Mouse (Mus musculus) embryonic facial prominence, embryonic 10.5 days (tissue): ENCODE measurements around the gene Zar1l. TPM values are rescaled to one million over a fixed set of nuclear protein-coding genes. Genes with fewer than 3 reads are reported as not detected.

Experiments used
- DNase-seq: peaks from one replicate; pipeline ENCODE4 v3.0.0-alpha.2; 2017; ENCODE audit warnings: low spot score
- H3K27ac ChIP-seq: fragments of 300-500 bp; sonication (generic); replicated peaks from 2 replicates; pipeline ENCODE4 v1.5.1; 2016; ENCODE audit warnings: mild to moderate bottlenecking
- H3K27me3 ChIP-seq: fragments of 300-500 bp; sonication (generic); replicated peaks from 2 replicates; pipeline ENCODE4 v1.6.1; 2016; ENCODE audit warnings: low read depth, mild to moderate bottlenecking; ENCODE audit not compliant: poor library complexity, severe bottlenecking
- H3K36me3 ChIP-seq: fragments of 300-500 bp; sonication (generic); replicated peaks from 2 replicates; pipeline ENCODE4 v1.6.1; 2016; ENCODE audit warnings: mild to moderate bottlenecking, moderate library complexity
- H3K4me1 ChIP-seq: fragments of 300-500 bp; sonication (generic); 2 replicates; pipeline ENCODE4 v1.6.1; 2016
- H3K4me3 ChIP-seq: fragments of 300-500 bp; sonication (generic); 2 replicates; pipeline ENCODE4 v1.5.1; 2016; ENCODE audit warnings: mild to moderate bottlenecking, moderate library complexity
- H3K9me3 ChIP-seq: fragments of 300-500 bp; sonication (generic); 2 replicates; pipeline ENCODE4 v1.6.1; 2016; ENCODE audit warnings: mild to moderate bottlenecking
- WGBS: fragments of 180-500 bp; shearing (Covaris S2); methylation state at CpG from one replicate; pipeline ENCODE4 v1.1.7; 2016; 5-methylcytosine and 5-hydroxymethylcytosine counted together
- polyA plus RNA-seq: library from polyadenylated mRNA; unstranded; fragments of >200 nt; fragmentation: Nextera tagmentation; extraction: Ambion mirVana; gene quantifications from 2 replicates; pipeline ENCODE4 v1.2.1, GENCODE M21; 2016

Zar1l gene
- not detected in 2 replicates for polyA plus RNA-seq

DNA sequence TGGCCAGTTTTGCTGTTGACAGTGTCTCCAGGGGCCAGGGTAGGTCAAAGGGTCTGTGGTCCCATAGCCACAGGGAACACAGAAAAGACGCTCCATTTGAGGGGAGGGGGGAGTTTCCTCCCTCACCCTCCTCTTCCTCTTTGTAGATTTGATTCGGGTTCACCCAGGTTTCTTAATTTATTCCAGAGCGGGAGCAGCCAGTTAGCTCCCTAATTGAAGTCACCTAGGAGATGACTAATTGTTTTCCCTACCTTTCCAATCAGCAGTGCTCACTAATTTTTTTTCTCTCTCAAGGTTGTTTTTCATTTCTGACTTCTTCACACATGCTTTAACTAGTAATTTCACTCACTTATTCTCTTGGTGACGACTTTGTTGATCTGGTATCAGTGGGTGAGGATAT is at the start of gene Zar1l:
TSS of gene Zar1l (minus strand) at position 101 of the 400 bp plus-strand sequence.
- DNase-seq = no peak
- no peaks in the 10 kb centered on the region for H3K9me3 ChIP-seq
- H3K36me3 ChIP-seq = no peaks in the 10 kb centered on the region
- H3K27me3 ChIP-seq = no peaks in the 10 kb centered on the region
- H3K4me1 ChIP-seq = peaks cover 6% of the 10 kb centered on the region
- H3K4me3 ChIP-seq = no peak within 1 kb of the TSS
- WGBS = 55% methylated on average over 4 of the region's 4 CpGs
- no peak within 1 kb of the TSS for H3K27ac ChIP-seq

- Histone ChIP-seq H3K36me3 (peaks cover 95% of the 10 kb centered on the region), H3K4me1 (no peaks in the 10 kb centered on the region)
- WGBS = 91% methylated on average over 5 of the region's 5 CpGs
Observed at GRCm38 (mm10) chr5:150566971-150567370, 49.0 kb upstream of the Zar1l start.

GRCm38 (mm10) chr5:150566226-150566625 is 48.3 kb upstream of the Zar1l start:
- no peak overlapping the region for H3K4me3 ChIP-seq
- WGBS = 74% methylated on average over 3 of the region's 3 CpGs
- H3K9me3 ChIP-seq = no peaks in the 10 kb centered on the region
- no peaks in the 10 kb centered on the region for H3K27me3 ChIP-seq
- peaks cover 98% of the 10 kb centered on the region for H3K36me3 ChIP-seq
- H3K27ac ChIP-seq = no peak overlapping the region
- no peaks in the 10 kb centered on the region for H3K4me1 ChIP-seq
- no peak for DNase-seq

More at GRCm38 (mm10) chr5:150566971-150567370, 49.0 kb upstream of the Zar1l start:
- Histone ChIP-seq H3K4me3 (no peak overlapping the region), H3K27ac (no peak overlapping the region), H3K9me3 (no peaks in the 10 kb centered on the region), H3K27me3 (no peaks in the 10 kb centered on the region)
- no peak for DNase-seq

GRCm38 (mm10) chr5:150564426-150564825 is 46.5 kb upstream of the Zar1l start:
- Histone ChIP-seq H3K27ac (no peak overlapping the region), H3K36me3 (peaks cover 98% of the 10 kb centered on the region), H3K4me3 (no peak overlapping the region), H3K27me3 (no peaks in the 10 kb centered on the region), H3K9me3 (no peaks in the 10 kb centered on the region), H3K4me1 (no peaks in the 10 kb centered on the region)
- 92% methylated on average over 6 of the region's 6 CpGs for WGBS
- DNase-seq = peak; percentile 4

- Histone ChIP-seq H3K4me3 (no peak overlapping the region), H3K27ac (no peak overlapping the region), H3K27me3 (no peaks in the 10 kb centered on the region), H3K4me1 (no peaks in the 10 kb centered on the region), H3K36me3 (peaks cover 99% of the 10 kb centered on the region), H3K9me3 (no peaks in the 10 kb centered on the region)
- 91% methylated on average over 5 of the region's 5 CpGs for WGBS
- DNase-seq = no peak
Observed at GRCm38 (mm10) chr5:150561783-150562182, 43.8 kb upstream of the Zar1l start.

DNA sequence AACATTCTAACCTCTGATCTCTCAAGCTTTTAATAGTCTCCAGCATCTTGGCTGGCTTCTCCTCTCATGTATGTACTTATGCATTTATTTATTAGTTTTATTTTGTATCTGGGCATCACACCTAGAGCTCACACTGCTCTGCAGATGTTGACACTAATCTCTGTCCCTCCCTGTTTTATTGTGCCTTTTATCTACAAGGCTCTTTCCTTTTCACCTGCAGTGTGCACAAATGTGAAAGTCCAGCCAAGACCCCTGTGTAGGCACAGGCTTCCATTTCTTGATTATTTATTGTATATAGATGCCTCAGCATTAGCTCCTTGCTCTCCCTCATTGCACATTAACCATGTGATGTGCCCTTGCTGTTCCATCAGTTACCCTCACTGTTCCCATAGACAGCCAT is 43.4 kb upstream of the Zar1l start:
- DNase-seq = no peak
- H3K4me1 ChIP-seq = no peaks in the 10 kb centered on the region
- H3K4me3 ChIP-seq = no peak overlapping the region
- peaks cover 97% of the 10 kb centered on the region for H3K36me3 ChIP-seq
- H3K27ac ChIP-seq = no peak overlapping the region
- no peaks in the 10 kb centered on the region for H3K9me3 ChIP-seq
- H3K27me3 ChIP-seq = no peaks in the 10 kb centered on the region

DNA sequence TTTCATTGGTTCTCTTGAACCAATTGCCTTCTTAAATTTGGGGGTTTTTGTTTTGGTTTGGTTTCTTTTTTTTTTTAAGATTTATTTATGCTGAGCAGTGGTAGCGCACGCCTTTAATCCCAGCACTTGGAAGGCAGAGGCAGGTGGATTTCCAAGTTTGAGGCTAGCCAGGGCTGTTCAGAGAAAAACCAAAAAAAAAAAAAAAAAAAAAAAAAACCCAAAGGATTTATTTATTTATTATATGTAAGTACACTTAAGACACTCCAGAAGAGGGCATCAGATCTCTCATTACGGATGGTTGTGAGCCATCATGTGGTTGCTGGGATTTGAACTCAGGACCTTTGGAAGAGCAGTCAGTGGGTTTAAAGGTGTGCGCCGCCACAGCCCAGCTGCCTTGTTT is 42.9 kb upstream of the Zar1l start:
- DNase-seq = no peak
- H3K36me3 ChIP-seq = peaks cover 94% of the 10 kb centered on the region
- H3K4me3 ChIP-seq = no peak overlapping the region
- no peak overlapping the region for H3K27ac ChIP-seq
- H3K9me3 ChIP-seq = no peaks in the 10 kb centered on the region
- WGBS = 98% methylated on average over 5 of the region's 5 CpGs
- no peaks in the 10 kb centered on the region for H3K4me1 ChIP-seq
- no peaks in the 10 kb centered on the region for H3K27me3 ChIP-seq

- Histone ChIP-seq H3K4me1 (no peaks in the 10 kb centered on the region), H3K27ac (no peak overlapping the region), H3K27me3 (no peaks in the 10 kb centered on the region), H3K9me3 (no peaks in the 10 kb centered on the region), H3K4me3 (no peak overlapping the region), H3K36me3 (peaks cover 94% of the 10 kb centered on the region)
- WGBS = 91% methylated on average over 6 of the region's 6 CpGs
- no peak for DNase-seq
Observed at GRCm38 (mm10) chr5:150559519-150560103, 41.6 kb upstream of the Zar1l start.

GRCm38 (mm10) chr5:150551637-150552036 is 33.7 kb upstream of the Zar1l start:
- no peaks in the 10 kb centered on the region for H3K27me3 ChIP-seq
- no peaks in the 10 kb centered on the region for H3K4me1 ChIP-seq
- H3K9me3 ChIP-seq = no peaks in the 10 kb centered on the region
- H3K27ac ChIP-seq = no peak overlapping the region
- no peak overlapping the region for H3K4me3 ChIP-seq
- no peak for DNase-seq
- WGBS = 87% methylated on average over 3 of the region's 3 CpGs
- peaks cover 78% of the 10 kb centered on the region for H3K36me3 ChIP-seq

DNA sequence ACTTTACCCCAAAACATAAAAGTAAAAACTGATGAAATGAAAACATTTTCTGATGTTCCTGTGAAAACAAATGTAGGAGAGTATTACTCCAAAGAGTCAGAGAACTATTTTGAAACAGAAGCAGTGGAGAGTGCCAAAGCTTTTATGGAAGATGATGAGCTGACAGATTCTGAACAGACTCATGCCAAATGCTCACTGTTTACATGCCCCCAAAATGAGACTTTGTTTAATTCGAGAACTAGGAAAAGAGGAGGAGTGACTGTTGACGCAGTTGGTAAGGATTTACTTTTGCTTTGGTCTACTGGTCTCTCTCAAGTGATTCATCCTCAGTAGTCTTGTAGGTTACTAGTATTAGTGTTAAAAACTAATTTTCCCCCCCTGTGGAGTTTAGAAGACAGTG is 25.2 kb upstream of the Zar1l start:
- Histone ChIP-seq H3K4me3 (no peak overlapping the region), H3K27me3 (no peaks in the 10 kb centered on the region), H3K36me3 (peaks cover 50% of the 10 kb centered on the region), H3K4me1 (no peaks in the 10 kb centered on the region), H3K9me3 (peaks cover 11% of the 10 kb centered on the region), H3K27ac (no peak overlapping the region)
- 94% methylated on average over 2 of the region's 2 CpGs for WGBS
- DNase-seq = no peak

GRCm38 (mm10) chr5:150541302-150541701 is 23.3 kb upstream of the Zar1l start:
- H3K36me3 ChIP-seq = peaks cover 67% of the 10 kb centered on the region

DNA sequence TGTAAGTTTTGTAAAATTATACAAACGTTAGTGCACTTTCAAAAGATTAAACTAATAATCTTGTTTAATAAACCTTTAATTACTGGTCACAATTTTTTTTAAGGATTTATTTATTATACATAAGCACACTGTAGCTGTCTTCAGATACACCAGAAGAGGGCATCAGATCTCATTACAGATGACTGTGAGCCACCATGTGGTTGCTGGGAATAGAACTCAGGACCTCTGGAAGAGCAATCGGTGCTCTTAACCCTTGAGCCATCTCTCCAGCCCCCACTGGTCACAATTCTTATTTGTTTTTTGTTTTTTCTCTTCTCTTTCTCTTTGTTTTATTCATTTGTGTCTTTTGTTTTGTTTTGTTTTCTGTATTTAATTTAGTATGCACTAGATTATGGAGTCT is 7.3 kb upstream of the Zar1l start:
- Histone ChIP-seq H3K27me3 (no peaks in the 10 kb centered on the region), H3K36me3 (peaks cover 30% of the 10 kb centered on the region), H3K9me3 (no peaks in the 10 kb centered on the region), H3K27ac (no peak overlapping the region), H3K4me1 (peaks cover 16% of the 10 kb centered on the region), H3K4me3 (no peak overlapping the region)
- WGBS = 84% methylated on average over 2 of the region's 2 CpGs
- no peak for DNase-seq

More at GRCm38 (mm10) chr5:150541302-150541701, 23.3 kb upstream of the Zar1l start:
- Histone ChIP-seq H3K4me1 (no peaks in the 10 kb centered on the region), H3K9me3 (peaks cover 14% of the 10 kb centered on the region), H3K27ac (no peak overlapping the region), H3K27me3 (no peaks in the 10 kb centered on the region), H3K4me3 (no peak overlapping the region)
- 95% methylated on average over 1 of the region's 1 CpGs for WGBS
- DNase-seq = no peak

DNA sequence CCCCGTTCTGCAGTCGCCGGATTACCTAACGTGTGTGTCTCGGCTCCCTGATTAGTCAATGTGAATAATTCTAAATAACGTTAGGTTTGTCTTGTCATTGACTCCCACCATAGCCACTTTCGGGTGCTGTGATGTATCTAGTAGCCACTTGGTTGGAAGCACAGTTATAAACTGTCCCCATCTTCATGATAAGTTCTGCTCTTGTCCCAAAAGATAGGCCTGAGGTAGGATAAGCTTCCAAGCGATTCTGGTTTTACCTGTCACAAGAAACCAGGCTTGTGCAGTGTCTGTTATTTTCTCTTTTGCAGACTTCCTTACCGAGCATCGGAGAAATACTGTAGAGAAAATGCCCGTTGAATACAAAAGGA is 4.9 kb upstream of the Zar1l start:
- Histone ChIP-seq H3K4me3 (peak overlapping the region; percentile 85), H3K36me3 (peaks cover 19% of the 10 kb centered on the region), H3K27ac (peak overlapping the region; percentile 98), H3K9me3 (no peaks in the 10 kb centered on the region), H3K4me1 (peaks cover 16% of the 10 kb centered on the region), H3K27me3 (no peaks in the 10 kb centered on the region)
- 12% methylated on average over 11 of the region's 11 CpGs for WGBS
- DNase-seq = no peak
